Mouse (Mus musculus): Measurements from ENCODE around the gene Fbf1. TPM values are rescaled to one million over a fixed set of nuclear protein-coding genes. Genes with fewer than 3 reads are reported as not detected.

The Fbf1 gene
- total RNA-seq, 1 experiment, result 32.1 TPM

GRCm38 (mm10) chr11:116117819-116118218 is 50.1 kb downstream of the Fbf1 start:
- TF ChIP-seq CHD2 (IDR thresholded peaks at IDR 0.05; ENCODE audit: low read depth, low read length), result no peak
- no peak for TF ChIP-seq ZNF384 (IDR thresholded peaks at IDR 0.05; ENCODE audit: low read depth, low read length)
- TF ChIP-seq ZC3H11A (IDR thresholded peaks at IDR 0.05; ENCODE audit: borderline replicate concordance, low read depth, low read length), result no peak
- TF ChIP-seq MAFK (IDR thresholded peaks at IDR 0.05; ENCODE audit: insufficient read depth, low read depth, low read length), result no peak
- no peak for TF ChIP-seq HCFC1 (IDR thresholded peaks at IDR 0.05; ENCODE audit: borderline replicate concordance, insufficient read depth, low read length)

GRCm38 (mm10) chr11:116117241-116117640 is 50.7 kb downstream of the Fbf1 start:
- H3K36me3 ChIP-seq (ENCODE audit: control insufficient read depth, insufficient read depth, low read length, poor library complexity, severe bottlenecking), result no peaks in the 10 kb centered on the region
- TF ChIP-seq HCFC1 (IDR thresholded peaks at IDR 0.05; ENCODE audit: borderline replicate concordance, insufficient read depth, low read length) (no peak), MAFK (IDR thresholded peaks at IDR 0.05; ENCODE audit: insufficient read depth, low read depth, low read length) (no peak), ZC3H11A (IDR thresholded peaks at IDR 0.05; ENCODE audit: borderline replicate concordance, low read depth, low read length) (no peak), CHD2 (IDR thresholded peaks at IDR 0.05; ENCODE audit: low read depth, low read length) (no peak)
- no peak overlapping the region for H3K9ac ChIP-seq (ENCODE audit: insufficient read depth, low read depth, low read length, poor library complexity, severe bottlenecking)
- H3K4me1 ChIP-seq (ENCODE audit: control insufficient read depth in 2 of 2, insufficient read depth in 2 of 2, low read length in 2 of 2, poor library complexity in 1 of 2), result peaks cover 0 to 2% of the 10 kb centered on the region in 2 experiments; a peak in 1 of 4 replicates
- in situ Hi-C loops (cut with MboI; ENCODE audit: low sequenced_read_pairs in 2 of 2, unreplicated experiment in 2 of 2), result no loop called here
- DNase-seq (ENCODE audit: low read depth, low spot score), result no peak
- no peaks in the 10 kb centered on the region for H3K9me3 ChIP-seq (ENCODE audit: control insufficient read depth, insufficient read depth, low read depth, low read length)
- no peak overlapping the region for H3K27ac ChIP-seq (ENCODE audit: insufficient read depth, low read depth, low read length, poor library complexity, severe bottlenecking)
- H3K4me3 ChIP-seq (ENCODE audit: insufficient read depth in 1 of 2, low read depth in 1 of 2, low read length in 2 of 2, poor library complexity in 1 of 2, severe bottlenecking in 1 of 2), result no peak overlapping the region

More at GRCm38 (mm10) chr11:116117819-116118218, 50.1 kb downstream of the Fbf1 start:
- in situ Hi-C loops (cut with MboI; ENCODE audit: low sequenced_read_pairs in 2 of 2, unreplicated experiment in 2 of 2), result no loop called here
- Histone ChIP-seq H3K4me3 (ENCODE audit: insufficient read depth in 1 of 2, low read depth in 1 of 2, low read length in 2 of 2, poor library complexity in 1 of 2, severe bottlenecking in 1 of 2) (no peak overlapping the region), H3K9me3 (ENCODE audit: control insufficient read depth, insufficient read depth, low read depth, low read length) (no peaks in the 10 kb centered on the region), H3K9ac (ENCODE audit: insufficient read depth, low read depth, low read length, poor library complexity, severe bottlenecking) (no peak overlapping the region), H3K27ac (ENCODE audit: insufficient read depth, low read depth, low read length, poor library complexity, severe bottlenecking) (no peak overlapping the region), H3K4me1 (ENCODE audit: control insufficient read depth in 2 of 2, insufficient read depth in 2 of 2, low read length in 2 of 2, poor library complexity in 1 of 2) (peaks cover 0 to 2% of the 10 kb centered on the region in 2 experiments; a peak in 1 of 4 replicates), H3K36me3 (ENCODE audit: control insufficient read depth, insufficient read depth, low read length, poor library complexity, severe bottlenecking) (no peaks in the 10 kb centered on the region)
- no peak for DNase-seq (ENCODE audit: low read depth, low spot score)

DNA sequence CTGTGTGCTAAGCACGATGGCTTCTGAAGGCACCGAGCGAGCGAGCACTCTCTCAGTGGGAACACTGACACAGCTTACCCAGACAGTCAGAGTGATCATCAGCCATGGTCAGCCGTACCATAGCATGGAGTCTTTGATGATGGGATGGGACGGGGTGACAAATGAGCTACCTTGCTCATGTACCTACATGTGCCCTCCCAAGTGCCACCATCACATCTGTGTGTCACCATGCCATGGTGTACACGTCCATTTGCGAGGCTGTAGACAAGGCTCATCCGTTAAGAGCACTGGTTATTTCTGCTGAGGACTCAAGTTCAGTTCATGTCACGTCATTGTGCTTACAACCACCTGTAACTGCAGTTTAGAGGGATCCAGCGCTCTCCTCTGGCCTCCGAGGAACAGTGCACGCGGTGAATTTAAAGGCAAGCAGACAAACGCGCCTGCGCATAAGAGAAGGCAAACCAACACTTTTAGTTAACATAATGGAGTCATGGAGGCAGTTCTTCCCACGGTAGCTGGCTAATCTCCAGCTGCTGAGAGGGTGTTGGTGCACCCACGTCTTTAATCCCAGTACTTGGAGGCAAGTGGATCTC is 56.3 kb downstream of the Fbf1 start:
- Histone ChIP-seq H3K27ac (ENCODE audit: insufficient read depth, low read depth, low read length, poor library complexity, severe bottlenecking) (no peak overlapping the region), H3K4me1 (ENCODE audit: control insufficient read depth in 2 of 2, insufficient read depth in 2 of 2, low read length in 2 of 2, poor library complexity in 1 of 2) (peaks cover 4 to 22% of the 10 kb centered on the region in 2 experiments; a peak in 3 of 4 replicates), H3K36me3 (ENCODE audit: control insufficient read depth, insufficient read depth, low read length, poor library complexity, severe bottlenecking) (no peaks in the 10 kb centered on the region), H3K4me3 (ENCODE audit: insufficient read depth in 1 of 2, low read depth in 1 of 2, low read length in 2 of 2, poor library complexity in 1 of 2, severe bottlenecking in 1 of 2) (no peak overlapping the region), H3K9me3 (ENCODE audit: control insufficient read depth, insufficient read depth, low read depth, low read length) (no peaks in the 10 kb centered on the region), H3K9ac (ENCODE audit: insufficient read depth, low read depth, low read length, poor library complexity, severe bottlenecking) (no peak overlapping the region)
- TF ChIP-seq HCFC1 (IDR thresholded peaks at IDR 0.05; ENCODE audit: borderline replicate concordance, insufficient read depth, low read length) (no peak), ZC3H11A (IDR thresholded peaks at IDR 0.05; ENCODE audit: borderline replicate concordance, low read depth, low read length) (no peak), ZNF384 (IDR thresholded peaks at IDR 0.05; ENCODE audit: low read depth, low read length) (no peak), CHD2 (IDR thresholded peaks at IDR 0.05; ENCODE audit: low read depth, low read length) (no peak), MAFK (IDR thresholded peaks at IDR 0.05; ENCODE audit: insufficient read depth, low read depth, low read length) (no peak)
- in situ Hi-C loops (cut with MboI; ENCODE audit: low sequenced_read_pairs in 2 of 2, unreplicated experiment in 2 of 2), result no loop called here
- DNase-seq (ENCODE audit: low read depth, low spot score), result no peak

DNA sequence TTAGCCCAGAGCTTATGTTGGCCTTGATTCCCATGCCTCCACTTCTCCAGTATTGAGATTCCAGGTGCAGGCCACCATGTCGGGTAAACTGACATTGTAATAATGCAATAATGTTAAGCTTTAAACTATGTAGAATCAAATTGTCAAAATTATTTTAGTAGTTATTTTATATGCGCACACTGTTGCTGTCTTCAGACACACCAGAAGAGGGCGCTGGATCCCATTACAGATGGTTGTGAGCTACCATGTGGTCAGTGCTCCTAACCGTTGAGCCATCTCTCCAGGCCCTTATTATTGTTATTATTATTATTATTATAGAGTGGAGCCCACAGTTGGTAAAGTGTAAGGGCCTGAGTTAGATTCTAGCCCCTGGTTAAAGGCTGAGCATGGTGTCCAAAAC is 56.9 kb downstream of the Fbf1 start:
- no peak for DNase-seq (ENCODE audit: low read depth, low spot score)
- H3K9me3 ChIP-seq (ENCODE audit: control insufficient read depth, insufficient read depth, low read depth, low read length), result no peaks in the 10 kb centered on the region
- H3K4me3 ChIP-seq (ENCODE audit: insufficient read depth in 1 of 2, low read depth in 1 of 2, low read length in 2 of 2, poor library complexity in 1 of 2, severe bottlenecking in 1 of 2), result no peak overlapping the region
- peaks cover 4 to 26% of the 10 kb centered on the region in 2 experiments; a peak in 3 of 4 replicates for H3K4me1 ChIP-seq (ENCODE audit: control insufficient read depth in 2 of 2, insufficient read depth in 2 of 2, low read length in 2 of 2, poor library complexity in 1 of 2)
- in situ Hi-C loops (cut with MboI; ENCODE audit: low sequenced_read_pairs in 2 of 2, unreplicated experiment in 2 of 2), result no loop called here
- TF ChIP-seq MAFK (IDR thresholded peaks at IDR 0.05; ENCODE audit: insufficient read depth, low read depth, low read length) (no peak), ZNF384 (IDR thresholded peaks at IDR 0.05; ENCODE audit: low read depth, low read length) (no peak), ZC3H11A (IDR thresholded peaks at IDR 0.05; ENCODE audit: borderline replicate concordance, low read depth, low read length) (no peak), HCFC1 (IDR thresholded peaks at IDR 0.05; ENCODE audit: borderline replicate concordance, insufficient read depth, low read length) (no peak), CHD2 (IDR thresholded peaks at IDR 0.05; ENCODE audit: low read depth, low read length) (no peak)
- H3K9ac ChIP-seq (ENCODE audit: insufficient read depth, low read depth, low read length, poor library complexity, severe bottlenecking), result no peak overlapping the region
- H3K27ac ChIP-seq (ENCODE audit: insufficient read depth, low read depth, low read length, poor library complexity, severe bottlenecking), result no peak overlapping the region
- no peaks in the 10 kb centered on the region for H3K36me3 ChIP-seq (ENCODE audit: control insufficient read depth, insufficient read depth, low read length, poor library complexity, severe bottlenecking)

Measured in ES-E14 (cell line).